Mouse (Mus musculus) T-helper 2 cell (primary cell): ENCODE measurements around the gene Eed.

Source experiments
- in situ Hi-C: fragments of 300-600 bp; cut with MboI, MseI; formaldehyde crosslinking; loops from one replicate; pipeline ENCODE4 v1.15.1; 2025; ENCODE audit warnings: high pct_unique_total_duplicates

The Eed gene

GRCm38 (mm10) chr7:89980485-89981422 lies at the start of gene Eed:
TSS of gene Eed (minus strand) at chr7:89980983.
- in situ Hi-C loops = loop anchor here (25.0 kb wide), 1 partner anchor 482 kb away; the partner anchor contains the start of gene Tmem126a

GRCm38 (mm10) chr7:90029548-90030485 lies 49.0 kb upstream of the Eed start:
- in situ Hi-C loops = no loop called here

- in situ Hi-C loops = no loop called here
These were observed 48.2 kb upstream of the Eed start for GRCm38 (mm10) chr7:90028888-90029547.

GRCm38 (mm10) chr7:90024975-90025374 lies 44.2 kb upstream of the Eed start:
- in situ Hi-C loops = no loop called here

- in situ Hi-C loops = no loop called here
These were observed 42.4 kb upstream of the Eed start for GRCm38 (mm10) chr7:90022974-90023707.

- in situ Hi-C loops = no loop called here
These were observed 39.5 kb upstream of the Eed start for GRCm38 (mm10) chr7:90020331-90020730.

GRCm38 (mm10) chr7:90019570-90019969 lies 38.8 kb upstream of the Eed start:
- in situ Hi-C loops = no loop called here

GRCm38 (mm10) chr7:90016930-90017588 lies 36.3 kb upstream of the Eed start:
- in situ Hi-C loops = no loop called here

DNA sequence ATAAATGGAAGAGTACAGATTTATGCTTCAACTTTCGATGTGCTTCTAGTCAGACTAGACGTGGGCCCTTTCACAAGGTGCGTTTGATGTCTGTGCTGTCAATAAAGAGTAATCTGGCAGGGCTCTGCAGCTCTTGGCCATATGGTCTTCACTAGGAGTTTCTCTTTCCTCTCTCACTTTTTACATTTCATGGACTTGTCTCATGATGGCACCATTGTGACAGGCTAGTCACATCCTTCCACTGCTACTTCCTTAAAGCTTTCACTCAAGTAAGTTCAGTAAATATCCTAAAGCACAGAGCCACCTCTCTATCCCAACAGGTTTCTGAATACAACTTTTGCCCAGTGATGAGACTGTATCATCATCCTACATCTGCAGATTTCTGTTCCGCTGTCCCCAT lies 35.7 kb upstream of the Eed start:
- in situ Hi-C loops = no loop called here

DNA sequence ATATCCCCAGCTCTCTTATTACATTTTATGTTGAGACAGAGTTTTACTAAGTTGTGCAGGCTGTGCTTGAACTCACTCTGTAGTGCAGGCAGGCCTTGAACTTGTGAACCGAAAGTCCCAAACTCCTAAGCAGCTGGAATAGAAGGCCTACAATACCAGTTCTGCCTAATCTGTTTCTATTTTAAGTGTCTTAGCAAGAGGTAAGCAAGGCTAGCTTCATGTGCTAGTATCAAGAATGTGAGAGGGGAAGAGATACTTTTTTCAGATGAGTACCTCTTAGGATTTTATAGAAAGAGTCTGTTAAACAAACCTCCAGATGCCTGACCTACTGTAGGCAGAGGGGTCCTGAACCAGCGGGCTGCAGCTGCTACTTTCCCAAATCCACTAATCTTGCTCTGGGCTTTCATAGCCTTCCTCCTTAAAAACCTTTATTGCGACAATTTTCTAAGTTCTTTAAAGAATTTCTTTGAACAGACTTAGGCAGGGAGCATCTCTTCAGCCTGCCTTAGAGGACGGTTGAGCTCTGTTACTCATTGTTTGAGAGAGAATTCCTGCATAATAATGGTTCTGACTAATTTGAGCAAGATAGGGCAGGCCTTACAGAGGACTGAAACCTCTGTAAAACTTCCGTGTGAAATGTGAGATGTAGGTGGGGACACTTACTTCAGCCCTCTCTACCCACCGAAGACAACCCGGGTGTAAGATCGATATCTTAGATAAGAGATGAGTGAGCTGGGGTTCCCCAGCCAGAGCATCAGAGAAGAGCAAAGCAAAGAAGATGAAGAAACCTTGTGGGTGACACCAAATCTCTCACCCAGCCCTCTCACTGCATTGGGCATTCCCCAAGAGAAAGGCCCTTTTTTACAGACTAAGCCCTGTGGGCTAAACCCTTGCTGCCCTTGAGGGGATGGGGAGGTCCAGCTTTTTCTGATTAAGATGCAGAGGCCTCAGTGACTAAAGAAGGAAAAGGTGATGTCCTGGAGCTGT lies 26.2 kb upstream of the Eed start:
- in situ Hi-C loops = no loop called here

DNA sequence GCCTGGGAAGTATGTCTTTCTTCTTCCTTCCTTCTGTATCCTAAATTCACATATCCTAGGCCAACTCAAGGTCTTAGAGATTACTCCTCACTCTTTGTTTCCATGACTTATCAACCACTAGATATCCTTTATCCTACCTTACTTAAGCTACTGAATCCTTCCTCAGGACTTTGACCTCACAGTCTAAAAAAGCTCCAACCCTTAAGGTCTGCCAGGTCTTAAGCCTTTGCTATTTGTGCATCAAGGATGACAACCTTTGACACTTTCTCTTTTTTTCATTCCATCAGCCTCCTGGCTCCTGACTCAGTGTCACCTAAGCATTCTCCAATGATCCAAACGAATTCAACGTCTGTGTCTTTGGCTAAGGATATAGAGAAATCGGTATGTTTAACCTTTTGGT lies 24.0 kb upstream of the Eed start:
- in situ Hi-C loops = loop anchor here (5.0 kb wide), 1 partner anchor 53 kb away; no protein-coding TSS in a partner anchor

DNA sequence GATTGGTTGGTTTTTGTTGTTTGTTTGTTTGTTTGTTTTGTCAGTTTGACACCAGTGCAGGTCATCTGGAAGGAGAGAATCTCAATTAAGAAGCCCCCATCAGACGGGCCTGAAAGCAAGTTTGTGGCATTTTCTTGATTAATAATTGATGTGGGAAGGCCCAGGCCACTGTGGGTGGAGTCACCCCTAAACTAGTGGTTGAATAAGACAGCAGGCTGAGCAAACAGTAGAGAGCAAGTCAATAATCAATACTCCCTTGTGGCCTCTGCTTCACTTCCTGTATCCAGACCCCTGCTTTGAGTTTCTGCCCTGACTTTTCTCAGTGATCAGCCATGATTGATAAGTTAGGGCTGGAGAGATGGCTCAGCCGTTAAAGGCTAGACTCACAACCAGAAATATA lies 21.6 kb upstream of the Eed start:
- in situ Hi-C loops = loop anchor here (5.0 kb wide), 1 partner anchor 55 kb away; no protein-coding TSS in a partner anchor

DNA sequence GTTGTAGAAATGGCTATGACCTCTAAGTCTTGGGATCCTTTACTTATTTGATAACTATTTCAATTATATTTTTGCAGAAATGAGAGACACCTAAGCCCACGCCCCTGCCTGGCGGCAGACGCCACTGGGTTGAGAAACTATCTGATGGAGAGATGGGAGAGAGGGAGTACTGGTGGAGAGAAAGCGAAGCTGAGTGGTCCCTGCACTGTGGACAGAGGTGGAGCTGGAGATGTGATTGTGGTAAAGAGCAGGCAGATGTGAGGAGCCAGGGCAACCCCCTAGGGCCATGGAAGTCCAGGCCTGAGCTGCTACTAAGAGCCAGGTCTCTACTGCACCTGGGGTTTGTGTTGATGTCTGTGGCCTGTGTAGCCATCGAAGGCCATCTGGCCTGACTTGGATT lies 18.7 kb upstream of the Eed start:
- in situ Hi-C loops = loop anchor here (5.0 to 25.0 kb wide), 2 partner anchors 148 to 463 kb away; partner anchors contain the start of gene Tmem126a

DNA sequence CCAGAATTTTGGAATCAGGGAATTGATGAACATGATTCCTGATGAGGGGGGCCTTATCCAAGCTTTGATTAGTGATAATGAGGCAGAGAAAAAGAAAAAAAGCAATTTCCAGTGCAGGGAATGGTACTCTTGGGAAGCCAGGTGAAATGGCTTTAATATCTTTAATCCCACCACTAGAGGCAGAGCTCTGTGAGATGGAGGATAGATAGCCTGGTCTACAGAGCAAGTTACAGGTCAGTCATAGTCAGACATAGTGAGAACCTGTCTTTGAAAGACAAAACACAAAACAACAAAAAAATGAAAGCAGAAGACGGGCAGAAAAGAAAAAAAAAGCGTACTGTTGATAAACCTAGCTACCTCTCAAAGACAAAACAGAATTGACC lies 17.8 kb upstream of the Eed start:
- in situ Hi-C loops = loop anchor here (5.0 to 25.0 kb wide), 2 partner anchors 149 to 464 kb away; partner anchors contain the start of gene Tmem126a

GRCm38 (mm10) chr7:89998006-89998623 lies 17.3 kb upstream of the Eed start:
- in situ Hi-C loops = loop anchor here (5.0 to 25.0 kb wide), 2 partner anchors 149 to 464 kb away; partner anchors contain the start of gene Tmem126a

DNA sequence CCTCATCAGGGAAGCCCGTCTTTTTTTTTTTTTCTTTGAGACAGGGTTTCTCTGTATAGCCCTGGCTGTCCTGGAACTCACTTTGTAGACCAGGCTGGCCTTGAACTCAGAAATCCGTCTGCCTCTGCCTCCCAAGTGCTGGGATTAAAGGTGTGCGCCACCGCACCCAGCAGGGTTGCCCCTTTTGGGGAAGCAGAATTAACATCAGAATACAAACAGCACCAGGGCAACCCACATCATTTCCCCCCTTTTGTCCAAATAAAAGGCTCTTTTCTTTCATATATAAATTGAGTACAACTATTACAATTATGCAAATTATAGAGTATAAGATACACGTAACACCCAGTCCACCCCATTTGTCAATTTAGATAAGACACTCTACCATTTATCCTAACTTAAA lies 16.7 kb upstream of the Eed start:
- in situ Hi-C loops = loop anchor here (5.0 to 25.0 kb wide), 2 partner anchors 150 to 465 kb away; partner anchors contain the start of gene Tmem126a

- in situ Hi-C loops = loop anchor here (25.0 kb wide), 1 partner anchor 469 kb away; the partner anchor contains the start of gene Tmem126a
These were observed 12.3 kb upstream of the Eed start for GRCm38 (mm10) chr7:89993091-89993490.

GRCm38 (mm10) chr7:89984421-89984820 lies 3.6 kb upstream of the Eed start:
- in situ Hi-C loops = loop anchor here (25.0 kb wide), 1 partner anchor 478 kb away; the partner anchor contains the start of gene Tmem126a
